In the genomic region with DNA sequence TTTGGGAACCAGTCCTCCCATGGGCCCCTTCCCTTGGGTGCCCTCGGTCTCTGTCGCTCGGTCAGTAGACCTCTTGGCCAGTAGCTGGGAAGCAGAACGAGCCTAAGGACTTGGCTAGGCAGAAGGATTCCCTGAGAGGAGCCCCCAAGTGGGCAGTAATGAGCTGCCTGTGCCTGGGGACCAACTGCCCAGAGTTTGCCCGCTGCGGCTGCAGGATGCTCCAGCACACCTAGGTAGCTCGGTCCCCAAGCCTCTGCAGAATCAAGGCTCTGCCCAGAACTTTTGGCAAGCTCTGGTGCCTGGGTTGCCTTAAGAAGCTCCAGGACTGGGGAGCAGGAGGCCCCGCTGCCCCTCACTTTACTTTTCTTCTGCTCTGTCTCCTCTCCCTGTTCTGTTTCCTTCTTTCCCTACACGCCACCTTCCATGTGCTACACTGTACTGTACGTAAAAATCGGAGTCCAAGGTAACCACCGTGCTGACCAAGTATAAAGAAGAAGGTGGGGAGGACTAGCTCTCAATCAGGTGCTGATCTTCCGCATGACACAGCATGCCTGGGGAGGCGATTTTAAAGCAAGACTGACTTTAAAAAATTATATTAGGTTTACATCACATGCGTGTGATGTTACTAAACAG, we compare ENCODE assay signal across 8 mouse cellular contexts. TPM values are rescaled to one million over a fixed set of nuclear protein-coding genes. Genes with fewer than 3 reads are reported as not detected.
DNase-seq lines count a peak whose midpoint lies in the region; ATAC-seq and TF ChIP-seq lines count a peak whose summit lies in the region.

No protein-coding gene starts in this region.

- peak overlapping the region; percentile 57 for H3K4me3 ChIP-seq in embryonic facial prominence, embryonic 14.5 days (ENCODE audit: low read depth, low read length)
- peak overlapping the region; percentile 43 for H3K4me3 ChIP-seq in intestine, postnatal 0 days (ENCODE audit: low read depth, low read length)
- peak overlapping the region; percentile 73 for H3K4me3 ChIP-seq in midbrain, embryonic 16.5 days (ENCODE audit: low read depth, low read length)

- no peak for TF ChIP-seq CTCF in intestine, postnatal 0 days (IDR thresholded peaks at IDR 0.05; ENCODE audit: low read depth)

- no peaks in the 10 kb centered on the region for H3K4me1 ChIP-seq in embryonic facial prominence, embryonic 14.5 days (ENCODE audit: control insufficient read depth, insufficient read depth, low read length)
- no peaks in the 10 kb centered on the region; the same call in 1 of the 2 replicates for H3K4me1 ChIP-seq in intestine, postnatal 0 days (replicated peaks; ENCODE audit: control insufficient read depth, insufficient read depth, low read length)
- H3K4me1 ChIP-seq in midbrain, embryonic 16.5 days (ENCODE audit: control insufficient read depth, insufficient read depth, low read length) = no peaks in the 10 kb centered on the region; the same call in 1 of the 2 replicates

- peak; percentile 33; the same call in 1 of the 2 replicates for ATAC-seq in embryonic facial prominence, embryonic 14.5 days (ENCODE audit: low read depth)
- no peak for ATAC-seq in intestine, postnatal 0 days
- ATAC-seq in midbrain, embryonic 16.5 days = peak; percentile 71

- peak overlapping the region; percentile 60 for H3K9ac ChIP-seq in embryonic facial prominence, embryonic 14.5 days (ENCODE audit: low read depth, low read length)
- 0 out of 2 replicates have a peak overlapping the region, but pooled peaks have one; percentile 37 for H3K9ac ChIP-seq in intestine, postnatal 0 days (ENCODE audit: low read depth, low read length)
- H3K9ac ChIP-seq in midbrain, embryonic 16.5 days (ENCODE audit: low read depth, low read length) = peak overlapping the region; percentile 85

- WGBS in embryonic facial prominence, embryonic 14.5 days = 26% methylated on average over 13 of the region's 15 CpGs
- 23% methylated on average over 15 of the region's 15 CpGs for WGBS in intestine, postnatal 0 days
- WGBS in midbrain, embryonic 16.5 days = 23% methylated on average over 15 of the region's 15 CpGs

- peak; percentile 2 for DNase-seq in adrenal gland, adult 2 months
- DNase-seq in adrenal gland, postnatal 14 days = no peak
- DNase-seq in ES-CJ7 (ENCODE audit: low read depth, low spot score) = peak; percentile 4
- peak; percentile 11 for DNase-seq in embryonic facial prominence, embryonic 14.5 days (ENCODE audit: low spot score)
- no peak for DNase-seq in urinary bladder, postnatal 4 days (ENCODE audit: low spot score in 2 of 2)
- DNase-seq in layer of hippocampus, postnatal 14 days (ENCODE audit: low spot score in 2 of 2) = no peak

- peak overlapping the region; percentile 98 for H3K4me2 ChIP-seq in embryonic facial prominence, embryonic 14.5 days (ENCODE audit: low read depth, low read length)
- peak overlapping the region; percentile 74 for H3K4me2 ChIP-seq in intestine, postnatal 0 days (replicated peaks; ENCODE audit: low read depth)
- H3K4me2 ChIP-seq in midbrain, embryonic 16.5 days (ENCODE audit: low read length) = peak overlapping the region; percentile 74

- no peak overlapping the region for H3K27ac ChIP-seq in embryonic facial prominence, embryonic 14.5 days (replicated peaks; ENCODE audit: low read depth, low read length)
- H3K27ac ChIP-seq in intestine, postnatal 0 days (ENCODE audit: low read depth, low read length) = no peak overlapping the region
- H3K27ac ChIP-seq in midbrain, embryonic 16.5 days (ENCODE audit: low read length) = no peak overlapping the region

- H3K27me3 ChIP-seq in embryonic facial prominence, embryonic 14.5 days (replicated peaks; ENCODE audit: control insufficient read depth, insufficient read depth, low read length) = peaks cover 45% of the 10 kb centered on the region
- H3K27me3 ChIP-seq in intestine, postnatal 0 days (replicated peaks; ENCODE audit: control insufficient read depth, insufficient read depth, low read length) = peaks cover 26% of the 10 kb centered on the region
- H3K27me3 ChIP-seq in midbrain, embryonic 16.5 days (ENCODE audit: control insufficient read depth, insufficient read depth, low read depth, low read length) = no peaks in the 10 kb centered on the region

- H3K9me3 ChIP-seq in embryonic facial prominence, embryonic 14.5 days (ENCODE audit: control insufficient read depth, low read length) = no peaks in the 10 kb centered on the region
- H3K9me3 ChIP-seq in intestine, postnatal 0 days (ENCODE audit: control insufficient read depth) = no peaks in the 10 kb centered on the region
- no peaks in the 10 kb centered on the region for H3K9me3 ChIP-seq in midbrain, embryonic 16.5 days (replicated peaks; ENCODE audit: control insufficient read depth, low read length, poor library complexity, severe bottlenecking)

- H3K36me3 ChIP-seq in embryonic facial prominence, embryonic 14.5 days (ENCODE audit: control insufficient read depth, insufficient read depth, low read length) = no peaks in the 10 kb centered on the region
- H3K36me3 ChIP-seq in intestine, postnatal 0 days (ENCODE audit: control insufficient read depth, insufficient read depth) = no peaks in the 10 kb centered on the region
- no peaks in the 10 kb centered on the region for H3K36me3 ChIP-seq in midbrain, embryonic 16.5 days (ENCODE audit: control insufficient read depth, insufficient read depth, low read length)

RNA-seq across cellular contexts. Expression of a gene that starts 1.0 kb away (rescaled TPM):
- 1 to 10 TPM; 3.1 to 6.8 TPM for total RNA-seq in adrenal gland, adult 2 months (2021)
- 0.48 and 0.62 TPM in 2 replicates for polyA plus RNA-seq in adrenal gland, adult 2 months (2012; rRNA removed)
- total RNA-seq in adrenal gland, postnatal 14 days (2021) = 10.2 and 14.5 TPM in 2 replicates
- polyA plus RNA-seq in embryonic facial prominence, embryonic 14.5 days (2014; fragmentation: Nextera tagmentation; extraction: Ambion mirVana) = 19.1 and 19.4 TPM in 2 replicates
- 6.9 and 8.5 TPM in 2 replicates for polyA plus RNA-seq in intestine, postnatal 0 days (2015; fragmentation: Nextera tagmentation; extraction: Ambion mirVana)
- 62.5 and 64.5 TPM in 2 replicates for polyA plus RNA-seq in midbrain, embryonic 16.5 days (2015; fragmentation: Nextera tagmentation; extraction: Ambion mirVana)
- 10 to 100 TPM; 61.5 to 68.9 TPM for total RNA-seq in layer of hippocampus, postnatal 14 days (2021)

Comparison
In these comparisons a context has a peak if more than half of its experiments do, and no peak if none do; other contexts are left out.
1. DNase-seq: peak in adrenal gland, adult 2 months (single experiment), ES-CJ7 (single experiment) and embryonic facial prominence, embryonic 14.5 days (single experiment); none in adrenal gland, postnatal 14 days (single experiment), urinary bladder, postnatal 4 days (0 of 2) and layer of hippocampus, postnatal 14 days (0 of 2).
2. Peak in every context shown above with its lines, with median percentiles within 50 percentile points of each other: H3K4me2 ChIP-seq, H3K4me3 ChIP-seq and H3K9ac ChIP-seq.